Mouse (Mus musculus) neutrophil, adult 5-6 weeks (primary cell): ENCODE data around the gene Oas1h. TPM values are rescaled to one million over a fixed set of nuclear protein-coding genes. Genes with fewer than 3 reads are reported as not detected.
"Not testable (repeated sequence)": the region's sequence is repeated elsewhere in the genome, so short reads cannot be mapped to it uniquely, and the experiment has no call there.

Experiments
- ATAC-seq: fragments of 151-379, 151-347 bp; 2 replicates; pipeline ENCODE4 v1.8.0; 2017; ENCODE audit warnings: mild to moderate bottlenecking, moderate TSS enrichment; ENCODE audit not compliant: insufficient number of reproducible peaks, poor library complexity, low FRiP score, severe bottlenecking; ENCODE audit errors: extremely low read depth
- total RNA-seq: library from RNA; stranded (forward); fragments of 200-1000 nt; gene quantifications from 2 replicates; pipeline ENCODE4 v1.2.3, GENCODE M21; 2017

Gene Oas1h
- total RNA-seq: not detected in 2 replicates

DNA sequence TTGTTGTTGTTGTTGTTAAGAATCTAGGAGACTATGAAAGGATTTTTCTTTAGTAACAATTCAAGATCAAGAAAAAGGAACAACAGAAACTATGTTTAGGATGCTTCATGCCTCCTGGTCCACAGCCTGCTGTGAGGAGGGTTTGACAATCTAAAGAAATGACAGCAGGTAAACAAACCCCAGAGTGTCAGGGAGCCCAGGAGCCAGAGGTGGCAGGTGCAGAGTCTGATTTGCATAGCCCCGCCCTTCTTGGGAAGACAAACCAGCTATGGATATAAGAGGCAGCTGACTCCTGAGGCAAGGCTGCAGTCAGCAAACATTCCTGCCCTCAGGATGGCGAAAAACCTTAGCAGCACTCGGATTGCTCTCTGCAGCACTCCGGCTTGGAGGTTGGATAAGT lies at the start of gene Oas1h:
Gene Oas1h (plus strand): TSS at position 301 of the 400 bp plus-strand sequence.
- no peak for ATAC-seq

DNA sequence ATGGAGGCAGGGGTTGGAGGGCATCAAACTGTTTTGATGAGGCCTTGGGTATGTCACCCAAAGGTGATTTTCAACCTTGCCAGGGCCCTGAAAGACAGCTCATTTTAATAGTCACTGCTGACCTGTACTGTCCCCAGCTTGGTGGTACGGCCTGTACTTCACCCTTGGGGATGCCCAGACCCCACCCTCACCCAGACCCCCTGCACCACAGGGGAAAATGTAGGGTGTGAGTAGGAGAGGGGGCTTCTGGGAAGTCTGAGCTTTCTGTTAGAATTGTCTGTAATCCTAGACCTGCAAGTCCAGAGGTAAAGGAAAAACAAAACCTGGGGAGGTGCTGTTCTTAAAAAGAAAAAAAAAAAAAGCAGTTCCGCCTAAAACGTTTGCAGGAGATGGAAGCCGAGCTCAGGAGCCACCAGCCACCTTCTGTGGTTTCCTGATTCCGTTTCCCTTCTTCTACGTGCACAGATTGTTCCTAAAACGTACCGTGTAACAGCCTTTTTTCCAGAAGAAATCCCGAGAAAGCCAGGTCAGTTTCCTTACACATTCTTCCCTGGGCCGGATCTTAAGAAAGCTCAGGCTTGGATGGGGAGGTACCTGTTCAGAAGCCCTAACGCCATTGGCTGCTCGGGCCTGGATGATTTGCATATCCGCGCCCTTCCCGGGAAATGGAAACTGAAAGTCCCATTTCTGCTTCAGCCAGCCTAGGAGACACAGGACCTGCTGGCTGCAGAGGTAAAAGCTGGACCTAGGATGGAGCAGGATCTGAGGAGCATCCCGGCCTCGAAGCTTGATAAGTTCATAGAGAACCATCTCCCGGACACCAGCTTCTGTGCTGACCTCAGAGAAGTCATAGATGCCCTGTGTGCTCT lies 49.0 kb upstream of the Oas1h start, which contains the start of gene Oas1c:
Gene Oas1c (minus strand): TSS at position 564 of the 869 bp plus-strand sequence.
- ATAC-seq: peak; percentile 81

DNA sequence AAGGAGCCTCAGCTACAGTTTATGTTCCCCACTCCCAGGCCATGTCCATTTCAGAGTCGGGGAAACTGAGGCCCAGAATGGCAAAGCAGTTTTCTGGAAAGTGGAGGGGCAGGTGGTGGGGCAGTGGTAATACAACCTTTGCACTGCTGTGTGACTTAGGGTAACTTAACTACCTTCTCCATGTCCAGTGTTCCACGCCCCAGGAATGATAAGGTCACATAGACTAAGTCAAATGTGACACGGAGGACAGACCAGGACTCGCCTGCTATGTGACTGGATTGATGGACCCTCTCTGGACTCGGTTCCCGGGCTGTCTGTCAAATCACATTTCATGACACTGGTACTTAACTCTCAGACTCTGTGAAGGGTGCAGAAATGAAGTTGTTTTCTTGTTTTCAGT lies 48.2 kb upstream of the Oas1h start:
- ATAC-seq: no peak

DNA sequence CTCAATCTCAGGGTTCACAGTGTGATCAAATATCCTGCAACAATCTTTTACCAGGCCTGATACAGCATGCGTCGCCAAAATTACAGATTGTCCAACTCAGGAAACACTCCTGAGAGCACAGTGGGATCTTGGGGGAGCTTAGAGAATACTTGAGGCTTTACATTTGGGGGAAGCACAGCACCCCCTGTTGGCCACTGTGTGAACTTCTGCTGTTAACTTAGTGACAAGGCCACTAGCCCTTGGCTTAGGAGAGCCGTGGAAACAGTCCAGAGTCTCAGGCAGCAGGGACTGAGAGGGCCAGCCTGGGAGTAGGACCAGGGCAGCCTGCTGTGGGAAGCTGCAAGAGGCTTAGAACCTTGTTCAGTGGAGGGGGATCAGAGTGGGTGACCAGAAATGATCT lies 45.3 kb upstream of the Oas1h start:
- 0 out of 2 replicates have a peak, but pooled peaks have one; percentile 32 for ATAC-seq

DNA sequence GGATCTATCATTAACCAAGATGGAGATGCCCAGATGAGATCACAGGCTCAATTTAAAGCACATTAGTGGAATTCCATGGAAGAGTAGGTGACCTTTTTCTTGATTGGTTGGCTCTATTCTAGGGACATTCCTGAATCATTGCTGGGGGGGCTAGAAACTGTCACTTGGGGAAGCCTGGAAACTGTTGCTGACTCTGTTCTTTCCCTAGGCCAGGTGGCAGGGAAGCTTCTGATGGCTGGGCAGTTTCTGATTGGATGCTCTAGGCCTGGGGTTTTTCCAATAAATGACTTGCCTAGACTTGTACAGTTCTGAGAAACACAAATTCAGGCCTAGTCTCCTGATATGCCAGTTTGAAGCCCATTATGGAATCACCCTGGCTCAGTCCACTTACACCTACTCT lies 42.2 kb upstream of the Oas1h start:
- ATAC-seq: no peak

DNA sequence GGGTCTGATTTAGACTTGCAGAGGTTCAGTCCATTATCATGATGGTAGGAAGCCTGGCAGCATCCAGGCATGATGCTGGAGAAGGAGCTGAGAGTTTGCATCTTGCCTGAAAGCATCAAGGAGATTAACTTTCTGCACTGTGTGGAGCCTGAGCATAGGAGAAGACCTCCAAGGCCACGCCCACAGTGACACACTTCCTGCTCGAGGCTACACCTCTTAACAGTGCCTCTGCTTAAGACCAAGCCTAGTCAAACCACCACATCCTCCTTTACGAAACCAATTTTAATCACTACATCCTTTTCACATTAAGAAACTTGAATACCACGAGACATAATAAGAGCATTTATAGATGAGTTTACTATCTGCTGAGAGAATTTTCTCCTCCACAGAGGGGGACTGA lies 30.2 kb upstream of the Oas1h start:
- ATAC-seq: peak; percentile 69; the same call in 1 of the 2 replicates

DNA sequence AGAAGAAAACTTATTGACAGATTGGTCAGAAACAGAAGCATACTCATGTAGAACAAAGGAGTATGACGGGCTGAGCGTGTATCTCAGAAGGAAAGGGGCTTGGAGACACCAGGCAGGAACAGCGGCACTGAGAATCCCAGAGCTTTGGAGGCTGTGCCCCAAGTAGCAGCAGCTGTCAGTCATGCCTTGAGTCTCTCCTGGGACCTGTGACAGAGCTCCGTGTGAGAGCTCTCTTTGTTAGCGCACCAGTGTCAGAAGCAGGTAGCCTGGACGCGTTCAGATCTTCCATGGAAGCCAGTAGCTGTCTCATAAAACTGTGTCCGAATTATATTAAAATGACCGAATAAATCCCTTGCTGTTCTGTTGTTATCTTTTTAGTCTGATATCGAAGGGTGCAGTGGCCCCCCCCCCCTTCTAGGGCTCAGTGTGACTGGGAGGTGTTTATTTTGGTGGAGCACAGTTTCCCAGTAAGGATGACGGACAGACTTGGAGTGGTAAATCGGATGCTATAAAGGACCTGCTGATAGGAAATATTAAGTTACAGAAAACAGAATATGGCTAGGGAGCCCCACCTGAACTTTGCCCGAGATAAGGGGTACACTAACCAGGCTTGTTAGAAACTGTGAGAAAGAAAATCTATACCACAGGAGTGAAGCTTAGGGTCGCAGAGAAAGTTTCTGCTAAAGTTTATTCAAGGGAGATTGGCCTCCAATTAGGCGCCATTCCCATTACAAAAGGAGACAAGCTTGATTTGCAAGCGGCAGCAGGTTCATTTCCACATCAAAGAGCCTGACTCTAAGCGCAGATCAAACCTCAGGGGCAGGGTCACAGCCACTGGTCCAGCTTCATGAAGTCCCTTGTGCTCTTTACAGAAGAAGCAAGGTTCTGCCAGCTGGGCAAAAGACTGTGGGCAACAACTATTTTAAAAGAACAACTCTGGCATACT lies 27.6 kb upstream of the Oas1h start:
- no peak for ATAC-seq

DNA sequence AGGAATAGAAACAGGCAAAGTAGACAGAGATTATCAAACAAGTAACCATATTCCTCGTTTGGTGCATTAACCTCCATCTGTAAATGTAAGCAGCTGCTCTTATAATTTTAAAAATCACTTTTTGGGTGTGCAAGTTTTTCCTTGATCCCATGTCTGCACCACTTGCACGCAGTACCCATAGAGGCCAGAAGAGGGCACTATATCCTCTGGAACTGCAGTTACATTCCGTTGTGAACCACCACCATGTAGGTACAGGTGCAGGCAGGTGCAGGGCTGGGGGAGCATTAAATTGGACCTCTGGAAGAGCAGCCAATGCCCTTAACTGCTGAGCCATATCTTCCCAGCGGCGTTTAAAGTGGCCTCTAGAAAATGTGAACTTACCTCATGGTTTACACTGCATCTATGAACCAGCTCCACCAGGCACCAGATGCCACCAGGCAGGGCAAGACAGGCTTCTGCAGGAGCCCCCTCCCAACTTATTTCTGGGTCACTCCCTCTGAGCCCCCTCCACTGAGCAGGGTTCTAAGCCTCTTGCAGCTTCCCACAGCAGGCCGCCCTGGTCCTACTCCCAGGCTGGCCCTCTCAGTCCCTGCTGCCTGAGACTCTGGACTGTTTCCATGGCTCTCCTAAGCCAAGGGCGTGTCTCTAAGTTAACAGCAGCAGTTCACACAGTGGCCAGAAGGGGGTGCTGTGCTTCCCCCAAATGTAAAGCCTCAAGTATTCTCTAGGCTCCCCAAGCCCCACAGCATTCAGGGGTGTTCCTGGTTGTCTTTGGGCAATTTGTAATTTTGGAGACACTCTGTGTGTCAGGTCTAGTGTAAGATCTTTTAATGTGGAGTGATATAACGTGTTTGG lies 24.3 kb upstream of the Oas1h start:
- no peak for ATAC-seq

DNA sequence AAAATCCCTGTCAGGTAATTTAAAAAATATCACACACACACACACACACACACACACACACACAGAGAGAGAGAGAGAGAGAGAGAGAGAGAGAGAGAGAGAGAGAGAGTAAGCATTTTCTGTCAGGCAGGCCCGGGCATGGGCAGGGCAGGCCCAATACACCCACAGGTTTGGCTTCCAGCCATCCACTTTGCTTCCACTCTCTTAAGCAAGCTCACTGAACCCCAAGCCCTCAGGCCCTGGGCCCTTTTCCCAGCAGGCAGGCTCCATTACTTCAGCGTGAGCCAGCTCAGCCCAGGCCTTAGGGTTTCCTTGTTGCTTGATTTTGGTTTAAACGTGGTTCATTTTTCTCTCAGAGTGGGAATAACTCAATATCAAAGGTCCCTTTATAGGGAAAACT lies 16.5 kb upstream of the Oas1h start:
- no peak for ATAC-seq

DNA sequence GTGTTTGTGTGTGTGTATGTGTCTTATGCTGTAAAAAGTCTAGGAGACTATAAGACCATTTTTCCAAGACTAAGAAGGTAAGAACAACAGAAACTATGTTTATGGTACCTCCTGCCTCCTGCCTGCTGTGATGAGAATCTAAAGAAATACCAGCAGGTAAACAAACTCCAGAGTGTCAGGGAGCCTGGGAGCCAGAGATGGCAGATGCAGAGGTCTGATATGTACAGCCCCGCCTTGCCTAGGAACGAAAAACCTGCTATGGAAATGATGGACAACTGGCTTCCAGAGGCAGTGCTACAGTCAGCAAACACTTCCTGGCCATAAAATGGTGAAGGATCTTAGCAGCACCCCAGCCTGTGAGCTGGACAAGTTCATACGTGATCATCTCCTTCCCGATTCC lies 14.2 kb upstream of the Oas1h start, which contains the start of gene Oas1f:
Gene Oas1f (plus strand): TSS at position 301 of the 400 bp plus-strand sequence.
- ATAC-seq: no peak

DNA sequence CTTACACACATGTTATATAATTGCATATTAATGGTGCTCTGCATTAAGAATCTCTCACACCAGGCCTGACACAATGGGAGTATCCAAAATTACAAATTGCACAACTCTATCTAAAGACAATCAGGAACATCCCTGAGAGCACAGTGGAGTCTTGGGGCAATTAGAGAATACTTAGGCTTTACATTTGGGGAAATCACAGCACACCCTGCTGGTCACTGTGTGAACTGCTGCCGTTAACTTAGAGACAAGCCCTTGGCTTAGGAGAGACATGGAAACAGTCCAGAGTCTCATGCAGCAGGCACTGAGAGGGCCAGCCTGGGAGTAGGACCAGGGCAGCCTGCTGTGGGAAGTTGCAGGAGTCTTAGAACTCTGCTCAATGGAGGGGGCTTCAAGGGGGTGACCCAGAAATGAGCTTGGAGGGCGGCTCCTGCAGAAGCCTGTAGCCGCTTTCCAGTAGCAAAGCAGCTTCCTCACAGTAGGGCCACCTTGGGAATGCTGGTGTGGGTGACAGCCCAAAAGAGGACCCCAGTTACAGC lies 11.6 kb upstream of the Oas1h start:
- ATAC-seq: peak; percentile 36; the same call in 1 of the 2 replicates

DNA sequence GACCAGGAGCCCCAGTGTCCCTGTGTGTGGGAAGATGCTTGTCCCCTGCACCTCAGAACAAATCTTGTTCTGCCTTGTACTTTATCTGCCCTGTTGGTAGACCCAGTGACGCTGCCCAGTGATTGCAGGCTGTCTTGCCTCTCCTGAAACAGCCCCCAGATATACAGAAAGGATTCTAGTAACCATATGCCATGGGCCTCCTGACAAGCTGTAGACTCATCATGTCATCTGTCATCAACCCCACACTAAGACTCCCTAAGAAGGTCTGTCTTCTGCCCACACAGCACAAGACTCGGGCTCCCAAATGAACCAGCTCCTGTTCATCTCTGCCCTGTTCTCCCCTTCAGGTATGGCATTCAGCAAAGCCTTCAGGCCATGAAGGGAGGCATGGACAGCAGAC lies 2.0 kb upstream of the Oas1h start:
- no peak for ATAC-seq

DNA sequence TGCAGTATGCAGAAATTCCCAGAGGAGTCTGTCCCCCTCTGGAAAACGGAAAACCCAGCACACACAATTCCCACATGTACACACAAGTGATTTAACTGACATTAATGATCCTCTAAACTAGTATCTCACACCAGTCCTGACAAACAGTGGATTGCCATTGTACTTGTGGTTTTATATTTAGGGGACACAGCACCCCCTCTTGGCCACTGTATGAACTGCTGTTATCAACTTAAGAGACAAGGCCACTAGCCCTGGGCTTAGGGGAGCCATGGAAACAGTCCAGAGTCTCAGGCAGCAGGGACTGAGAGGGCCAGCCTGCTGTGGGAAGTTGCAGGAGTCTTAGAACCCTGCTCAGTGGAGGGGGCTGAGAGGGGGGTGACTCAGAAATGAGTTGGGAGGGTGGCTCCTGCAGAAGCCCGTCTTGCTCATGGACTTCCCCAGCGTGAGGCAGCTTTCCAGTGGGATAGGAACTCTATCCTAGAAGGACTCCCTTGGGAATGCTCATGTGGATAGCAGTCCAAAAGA lies 4.2 kb downstream of the Oas1h start:
- no peak for ATAC-seq

DNA sequence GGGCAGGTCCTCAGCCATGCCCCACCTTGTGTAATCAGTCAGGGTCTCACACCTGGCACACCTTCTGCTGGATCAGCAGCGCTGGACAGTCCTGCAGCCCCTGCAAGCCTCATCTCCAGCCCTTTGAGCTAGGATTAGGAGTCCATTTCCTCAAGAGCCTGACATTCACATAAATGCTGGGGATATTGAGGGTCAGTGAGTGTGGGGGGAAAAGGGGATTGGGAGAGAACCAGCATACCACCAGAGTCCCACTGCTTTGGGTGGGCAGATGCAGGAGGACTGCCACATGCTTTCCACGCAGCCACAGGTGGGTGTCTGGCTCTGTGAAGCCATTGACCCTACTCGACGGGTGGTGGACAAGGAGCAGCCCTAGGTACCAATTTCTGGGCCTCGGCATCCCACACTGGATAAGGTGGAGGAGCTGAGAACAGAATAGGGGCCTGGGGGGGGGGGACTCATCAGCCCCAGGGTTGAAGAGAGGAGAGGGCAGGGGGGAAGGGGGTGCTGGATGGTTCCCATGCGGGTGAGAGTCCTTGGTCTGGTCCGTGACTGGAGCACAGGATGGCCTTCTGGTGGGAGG lies 8.3 kb downstream of the Oas1h start:
- ATAC-seq: no peak

DNA sequence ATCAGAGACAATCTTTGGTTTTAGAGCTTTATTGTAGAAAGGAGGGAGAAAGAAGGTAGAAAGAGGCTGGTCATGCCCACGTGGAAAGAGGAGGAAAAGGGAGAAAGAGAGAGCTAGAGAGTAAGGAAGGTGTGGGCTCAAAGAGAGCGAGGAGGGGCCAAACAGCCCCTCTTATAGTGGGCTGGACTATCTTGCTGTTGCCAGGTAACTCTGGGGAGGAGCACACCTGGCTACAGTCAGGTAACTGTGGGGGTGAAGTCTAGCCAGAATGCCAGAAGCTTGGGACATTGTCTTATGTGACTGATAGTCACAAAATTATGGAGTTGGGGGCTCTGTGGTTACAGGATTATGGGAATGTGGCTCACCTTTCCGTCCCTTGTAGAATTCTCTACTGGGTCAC lies 8.9 kb downstream of the Oas1h start:
- ATAC-seq: no peak

DNA sequence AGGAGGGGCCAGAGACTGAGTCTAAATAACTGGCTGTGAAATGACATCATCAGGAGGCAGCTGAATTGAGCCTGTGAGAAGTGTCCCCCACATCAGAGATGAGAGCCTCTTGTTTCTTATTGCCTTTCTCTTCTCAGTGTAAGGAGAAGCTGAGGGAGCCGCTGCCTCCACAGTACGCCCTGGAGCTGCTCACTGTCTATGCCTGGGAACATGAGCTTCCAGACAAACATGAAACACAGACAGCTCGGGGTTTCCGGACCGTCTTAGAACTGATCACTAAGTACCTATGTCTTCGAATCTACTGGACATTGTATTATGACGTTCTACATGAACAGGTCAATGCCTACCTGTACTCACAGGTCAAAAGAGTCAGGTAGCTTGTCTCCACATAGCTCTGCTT lies 9.6 kb downstream of the Oas1h start:
- ATAC-seq: no peak

DNA sequence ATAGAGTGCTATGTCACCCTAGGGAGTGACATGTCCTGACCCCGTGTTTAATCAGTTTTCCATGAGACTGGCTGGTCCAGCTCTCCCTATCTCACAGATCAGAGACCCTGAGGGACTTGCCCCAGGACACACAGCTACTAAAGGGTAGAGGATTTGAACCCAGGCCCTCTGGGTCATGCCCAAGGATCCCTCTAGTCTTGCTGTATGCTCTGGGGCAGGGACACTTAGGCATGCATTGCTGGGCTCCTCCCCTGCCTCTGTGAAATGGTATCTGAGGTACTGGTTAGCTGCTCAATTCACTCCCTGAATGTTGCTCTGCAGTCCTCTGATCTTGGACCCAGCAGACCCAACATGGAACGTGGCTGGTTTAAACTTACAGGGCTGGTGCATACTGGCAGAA lies 10.2 kb downstream of the Oas1h start:
- ATAC-seq: no peak

DNA sequence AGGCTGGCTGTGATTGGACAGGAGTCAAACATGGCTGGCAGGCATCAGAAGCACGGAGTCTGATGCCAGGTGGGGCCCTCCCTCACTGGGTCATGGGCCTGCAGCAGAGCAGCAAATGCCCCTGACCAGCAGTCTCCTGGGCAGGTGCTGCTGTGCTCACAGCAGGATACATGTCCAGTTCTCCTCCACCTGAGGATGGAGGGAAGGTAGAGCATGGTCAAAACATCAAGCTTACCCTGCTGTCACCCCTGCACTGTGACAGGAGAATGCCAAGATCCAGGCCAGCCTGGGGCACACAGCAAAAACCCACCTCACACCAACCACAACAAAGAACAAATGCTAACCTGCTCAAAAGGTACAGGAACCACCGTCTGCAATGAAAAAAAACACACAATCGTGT lies 15.6 kb downstream of the Oas1h start:
- not testable (repeated sequence) for ATAC-seq
